10 mouse cellular contexts compared by ENCODE assay signal in the genomic region with DNA sequence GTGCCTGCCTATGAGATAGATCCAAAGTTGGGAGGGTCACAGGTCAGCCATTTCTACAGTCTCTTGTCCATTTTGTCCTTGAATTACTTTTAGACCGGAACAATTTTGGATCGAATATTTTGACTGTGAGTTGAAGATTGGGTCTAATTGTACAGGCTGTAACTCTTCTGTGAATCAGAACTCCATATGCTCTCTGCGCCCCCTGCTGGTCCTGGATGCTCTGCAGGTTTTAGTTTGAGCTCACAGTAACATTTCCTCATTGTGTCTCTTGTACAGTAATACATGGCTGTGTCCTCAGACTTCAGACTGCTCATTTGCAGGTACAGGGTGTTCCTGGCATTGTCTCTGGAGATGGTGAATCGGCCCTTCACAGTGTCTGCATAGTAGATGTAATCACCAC.
DNase-seq lines count a peak whose midpoint lies in the region; ATAC-seq lines count a peak whose summit lies in the region.
"Had no signal": no experiment of that assay in that cellular context is flagged by ENCODE, and none has a peak within 500 bp of the region (broad histone marks: within the 10 kb centered on the region; RNA-seq: fewer than 3 reads in every experiment).

No protein-coding gene starts in this region.

- no peak overlapping the region for H3K9ac ChIP-seq in liver, embryonic 11.5 days (ENCODE audit: low read depth, low read length)
- H3K9ac ChIP-seq: limb, embryonic 13.5 days had no signal

- no peaks in the 10 kb centered on the region for H3K36me3 ChIP-seq in liver, embryonic 11.5 days (ENCODE audit: control insufficient read depth, insufficient read depth, low read length)
- H3K36me3 ChIP-seq in splenic B cell, adult 2 months (ENCODE audit: control insufficient read depth, insufficient read depth, low read length, poor library complexity, severe bottlenecking), result no peaks in the 10 kb centered on the region
- H3K36me3 ChIP-seq: limb, embryonic 13.5 days had no signal

- no peaks in the 10 kb centered on the region for H3K27me3 ChIP-seq in liver, embryonic 11.5 days (replicated peaks; ENCODE audit: control insufficient read depth, insufficient read depth, low read length)
- H3K27me3 ChIP-seq in splenic B cell, adult 2 months (ENCODE audit: control insufficient read depth, insufficient read depth, low read length, poor library complexity, severe bottlenecking), result no peaks in the 10 kb centered on the region
- H3K27me3 ChIP-seq: limb, embryonic 13.5 days had no signal

- 0 out of 2 replicates have a peak, but pooled peaks cover 2% of the 10 kb centered on the region for H3K9me3 ChIP-seq in liver, embryonic 11.5 days (ENCODE audit: control insufficient read depth, low read length)

- no peaks in the 10 kb centered on the region for H3K4me1 ChIP-seq in liver, embryonic 11.5 days (replicated peaks; ENCODE audit: control insufficient read depth, insufficient read depth, low read length)
- H3K4me1 ChIP-seq: limb, embryonic 13.5 days had no signal

- peak; percentile 0 to 5 for DNase-seq in cerebellum, postnatal 14 days
- peak; percentile 6 for DNase-seq in liver
- no peak for DNase-seq in liver, embryonic 11.5 days (ENCODE audit: low spot score)
- DNase-seq in adrenal gland, postnatal 25 days, result peak; percentile 18
- peak; percentile 47 for DNase-seq in splenic B cell, adult 2 months (ENCODE audit: low read depth, low spot score)
- DNase-seq in gastrocnemius, postnatal 10 days, result no peak

- no peak overlapping the region for H3K4me2 ChIP-seq in liver, embryonic 11.5 days
- H3K4me2 ChIP-seq: limb, embryonic 13.5 days had no signal

- ATAC-seq in cerebellum, adult (ENCODE audit: insufficient number of reproducible peaks, low FRiP score, low TSS enrichment), result no peak
- ATAC-seq in liver, embryonic 11.5 days (replicated peaks; ENCODE audit: low FRiP score), result no peak
- ATAC-seq in monocyte, adult 5-6 weeks (replicated peaks; ENCODE audit: insufficient number of reproducible peaks, low FRiP score, low TSS enrichment, poor library complexity, severe bottlenecking), result no peak
- ATAC-seq: midbrain, embryonic 16.5 days had no signal

- no peak overlapping the region for H3K4me3 ChIP-seq in liver, embryonic 11.5 days (ENCODE audit: low read depth, low read length)
- H3K4me3 ChIP-seq: limb, embryonic 13.5 days had no signal

- H3K27ac ChIP-seq in liver, embryonic 11.5 days (ENCODE audit: low read depth, low read length), result no peak overlapping the region
- H3K27ac ChIP-seq: limb, embryonic 13.5 days had no signal

- 59% methylated on average over 4 of the region's 4 CpGs for WGBS in liver, embryonic 11.5 days

Comparison
In these comparisons a context has a peak if more than half of its experiments do, and no peak if none do; other contexts are left out.
1. DNase-seq: peak in cerebellum, postnatal 14 days (2 of 2), liver (single experiment), adrenal gland, postnatal 25 days (single experiment) and splenic B cell, adult 2 months (single experiment); none in liver, embryonic 11.5 days (single experiment) and gastrocnemius, postnatal 10 days (single experiment).